Mouse (Mus musculus): ENCODE measurements around the gene Slit3. TPM values are rescaled to one million over a fixed set of nuclear protein-coding genes. Genes with fewer than 3 reads are reported as not detected.

Gene Slit3
- polyA plus RNA-seq, 1 experiment from 2014 or later = 0.03 TPM

- no peak for ATAC-seq
- H3K27me3 ChIP-seq = no peaks in the 10 kb centered on the region
- in situ Hi-C loops (cut with MboI; ENCODE audit: low pct_unique_long_range_greater_than_20kb) = no loop called here
- DNase-seq (ENCODE audit: low read depth, low spot score) = no peak
- TF ChIP-seq CTCF (IDR thresholded peaks at IDR 0.05) = no peak
- POLR2A ChIA-PET = no interaction called here
- CTCF ChIA-PET = interaction anchor here (1.0 to 1.4 kb wide), 2 partner anchors 17 to 195 kb away, joined by 3 read pairs; no protein-coding TSS in a partner anchor
These were observed 171.3 kb downstream of the Slit3 start for GRCm38 (mm10) chr11:35292228-35292747.

- ChIA-PET POLR2A (no interaction called here), CTCF (interaction anchor here (1.0 to 1.4 kb wide), 2 partner anchors 18 to 194 kb away, joined by 3 read pairs; no protein-coding TSS in a partner anchor)
- DNase-seq (ENCODE audit: low read depth, low spot score) (no peak), ATAC-seq (no peak)
- H3K27me3 ChIP-seq = no peaks in the 10 kb centered on the region
- in situ Hi-C loops (cut with MboI; ENCODE audit: low pct_unique_long_range_greater_than_20kb) = no loop called here
- no peak for TF ChIP-seq CTCF (IDR thresholded peaks at IDR 0.05)
These were observed 172.2 kb downstream of the Slit3 start for GRCm38 (mm10) chr11:35293197-35293596.

- ChIA-PET POLR2A (no interaction called here), CTCF (no interaction called here)
- in situ Hi-C loops (cut with MboI; ENCODE audit: low pct_unique_long_range_greater_than_20kb) = no loop called here
- ATAC-seq (no peak), DNase-seq (ENCODE audit: low read depth, low spot score) (no peak)
- no peaks in the 10 kb centered on the region for H3K27me3 ChIP-seq
- TF ChIP-seq CTCF (IDR thresholded peaks at IDR 0.05) = no peak
These were observed 173.6 kb downstream of the Slit3 start for GRCm38 (mm10) chr11:35294670-35295069.

- ATAC-seq (no peak), DNase-seq (ENCODE audit: low read depth, low spot score) (no peak)
- POLR2A ChIA-PET = no interaction called here
- in situ Hi-C loops (cut with MboI; ENCODE audit: low pct_unique_long_range_greater_than_20kb) = no loop called here
- no peak for TF ChIP-seq CTCF (IDR thresholded peaks at IDR 0.05)
- CTCF ChIA-PET = no interaction called here
- no peaks in the 10 kb centered on the region for H3K27me3 ChIP-seq
These were observed 174.3 kb downstream of the Slit3 start for GRCm38 (mm10) chr11:35295162-35295799.

GRCm38 (mm10) chr11:35296803-35297202 is 175.8 kb downstream of the Slit3 start:
- no peaks in the 10 kb centered on the region for H3K27me3 ChIP-seq
- DNase-seq (ENCODE audit: low read depth, low spot score) = no peak
- TF ChIP-seq CTCF (IDR thresholded peaks at IDR 0.05) = no peak
- CTCF ChIA-PET = no interaction called here
- POLR2A ChIA-PET = no interaction called here
- in situ Hi-C loops (cut with MboI; ENCODE audit: low pct_unique_long_range_greater_than_20kb) = no loop called here
- no peak for ATAC-seq

GRCm38 (mm10) chr11:35297319-35297718 is 176.3 kb downstream of the Slit3 start:
- TF ChIP-seq CTCF (IDR thresholded peaks at IDR 0.05) = no peak
- ChIA-PET POLR2A (no interaction called here), CTCF (no interaction called here)
- in situ Hi-C loops (cut with MboI; ENCODE audit: low pct_unique_long_range_greater_than_20kb) = no loop called here
- ATAC-seq (no peak), DNase-seq (ENCODE audit: low read depth, low spot score) (no peak)
- H3K27me3 ChIP-seq = no peaks in the 10 kb centered on the region

GRCm38 (mm10) chr11:35298526-35298925 is 177.5 kb downstream of the Slit3 start:
- CTCF ChIA-PET = no interaction called here
- ATAC-seq = no peak
- POLR2A ChIA-PET = interaction anchor here (0.7 kb wide), 1 partner anchor 1383 kb away, joined by 3 read pairs; no protein-coding TSS in a partner anchor
- no peak for DNase-seq (ENCODE audit: low read depth, low spot score)
- TF ChIP-seq CTCF (IDR thresholded peaks at IDR 0.05) = no peak
- in situ Hi-C loops (cut with MboI; ENCODE audit: low pct_unique_long_range_greater_than_20kb) = no loop called here
- no peaks in the 10 kb centered on the region for H3K27me3 ChIP-seq

GRCm38 (mm10) chr11:35299857-35300375 is 178.9 kb downstream of the Slit3 start:
- no peaks in the 10 kb centered on the region for H3K27me3 ChIP-seq
- no peak for DNase-seq (ENCODE audit: low read depth, low spot score)
- ChIA-PET POLR2A (no interaction called here), CTCF (no interaction called here)
- in situ Hi-C loops (cut with MboI; ENCODE audit: low pct_unique_long_range_greater_than_20kb) = no loop called here
- no peak for TF ChIP-seq CTCF (IDR thresholded peaks at IDR 0.05)
- ATAC-seq = no peak

- no peak for TF ChIP-seq CTCF (IDR thresholded peaks at IDR 0.05)
- DNase-seq (ENCODE audit: low read depth, low spot score) (no peak), ATAC-seq (no peak)
- ChIA-PET CTCF (no interaction called here), POLR2A (no interaction called here)
- no peaks in the 10 kb centered on the region for H3K27me3 ChIP-seq
- in situ Hi-C loops (cut with MboI; ENCODE audit: low pct_unique_long_range_greater_than_20kb) = no loop called here
These were observed 181.2 kb downstream of the Slit3 start for GRCm38 (mm10) chr11:35302272-35302671.

GRCm38 (mm10) chr11:35304216-35304975 is 183.4 kb downstream of the Slit3 start:
- in situ Hi-C loops (cut with MboI; ENCODE audit: low pct_unique_long_range_greater_than_20kb) = no loop called here
- DNase-seq (ENCODE audit: low read depth, low spot score) (no peak), ATAC-seq (no peak)
- CTCF ChIA-PET = no interaction called here
- TF ChIP-seq CTCF (IDR thresholded peaks at IDR 0.05) = no peak
- POLR2A ChIA-PET = no interaction called here
- H3K27me3 ChIP-seq = no peaks in the 10 kb centered on the region

GRCm38 (mm10) chr11:35305111-35305510 is 184.1 kb downstream of the Slit3 start:
- ATAC-seq = no peak
- ChIA-PET POLR2A (no interaction called here), CTCF (no interaction called here)
- TF ChIP-seq CTCF (IDR thresholded peaks at IDR 0.05) = no peak
- H3K27me3 ChIP-seq = no peaks in the 10 kb centered on the region
- in situ Hi-C loops (cut with MboI; ENCODE audit: low pct_unique_long_range_greater_than_20kb) = no loop called here
- no peak for DNase-seq (ENCODE audit: low read depth, low spot score)

Data from Patski (cell line).